Mouse (Mus musculus) CH12.LX (cell line): ENCODE results near the gene Stx8. TPM values are rescaled to one million over a fixed set of nuclear protein-coding genes. Genes with fewer than 3 reads are reported as not detected.

ENCODE experiments used
- DNase-seq: peaks from one replicate; pipeline ENCODE4 v3.0.0-alpha.2; 2013; ENCODE audit errors: extremely low read depth
- H3K27ac ChIP-seq: 2 replicates; pipeline ENCODE4 v1.5.1; 2012; ENCODE audit warnings: low read depth, mild to moderate bottlenecking, control low read depth, moderate library complexity; ENCODE audit not compliant: insufficient read depth
- H3K27me3 ChIP-seq: replicated peaks from 2 replicates; pipeline ENCODE3; 2012; ENCODE audit warnings: inconsistent platforms
- H3K36me3 ChIP-seq, 2 experiments: replicated peaks in 1 of 2; 2 replicates each; pipeline versions ENCODE3 to v1.6.1; 2012; ENCODE audit warnings: inconsistent platforms in 1 of 2, low read length in 1 of 2, mild to moderate bottlenecking in 1 of 2, mixed read lengths in 1 of 2, moderate library complexity in 1 of 2; ENCODE audit not compliant: control insufficient read depth in 1 of 2, insufficient read depth in 1 of 2
- H3K4me1 ChIP-seq, 2 experiments: 2 replicates each; pipeline ENCODE4 v1.6.1; 2012; ENCODE audit warnings: inconsistent platforms in 1 of 2, moderate library complexity in 1 of 2; ENCODE audit not compliant: insufficient read depth in 2 of 2, control insufficient read depth in 1 of 2
- H3K4me2 ChIP-seq: 2 replicates; pipeline ENCODE4 v1.6.1; 2012; ENCODE audit warnings: low read depth, mild to moderate bottlenecking, control low read depth; ENCODE audit not compliant: poor library complexity, insufficient read depth, severe bottlenecking
- H3K4me3 ChIP-seq, 3 experiments: fragments of 150-350 bp in 1 of 3; sonication (generic) in 1 of 3; replicated peaks in 1 of 3; 2 replicates each; pipeline versions ENCODE3 to v1.5.1; 2011 to 2012; ENCODE audit warnings: low read depth in 2 of 3, low read length in 2 of 3, mild to moderate bottlenecking in 2 of 3, moderate library complexity in 2 of 3, control low read depth in 1 of 3, improper control_type of control experiment in 1 of 3, inconsistent platforms in 1 of 3, mixed read lengths in 1 of 3; ENCODE audit not compliant: poor library complexity in 1 of 3
- H3K79me2 ChIP-seq: replicated peaks from 2 replicates; pipeline ENCODE4 v1.6.1; 2012; ENCODE audit warnings: mild to moderate bottlenecking, moderate library complexity; ENCODE audit not compliant: control insufficient read depth, poor library complexity, insufficient read depth, severe bottlenecking; ENCODE audit errors: extremely low read depth
- H3K9ac ChIP-seq: 2 replicates; pipeline ENCODE4 v1.6.1; 2012; ENCODE audit warnings: low read depth, mild to moderate bottlenecking, control low read depth, moderate library complexity; ENCODE audit not compliant: insufficient read depth
- H3K9me3 ChIP-seq: replicated peaks from 2 replicates; pipeline ENCODE3; 2012; ENCODE audit warnings: low read length, inconsistent platforms, mixed read lengths
- BHLHE40 ChIP-seq: IDR thresholded peaks from 2 replicates; pipeline ENCODE4 v1.6.1; 2011; ENCODE audit warnings: mild to moderate bottlenecking, low read depth, low read length, improper control_type of control experiment
- CHD1 ChIP-seq: IDR thresholded peaks from 2 replicates; pipeline ENCODE4 v1.6.1; 2012; ENCODE audit warnings: low read depth, low read length, improper control_type of control experiment, inconsistent platforms
- CHD2 ChIP-seq: IDR thresholded peaks from 2 replicates; pipeline ENCODE4 v1.6.1; 2011; ENCODE audit warnings: low read length, improper control_type of control experiment
- CTCF ChIP-seq, 2 experiments: IDR thresholded peaks in 1 of 2; conservative IDR thresholded peaks in 1 of 2; 2 replicates each; pipeline ENCODE4 v1.5.1; 2011 to 2012; ENCODE audit warnings: low read depth in 2 of 2, low read length in 2 of 2, improper control_type of control experiment in 1 of 2, inconsistent platforms in 1 of 2, mild to moderate bottlenecking in 1 of 2, moderate library complexity in 1 of 2
- ELF1 ChIP-seq: IDR thresholded peaks from 2 replicates; pipeline ENCODE4 v1.6.1; 2014; ENCODE audit warnings: low read depth, mild to moderate bottlenecking, inconsistent platforms, low read length, improper control_type of control experiment
- EP300 ChIP-seq: IDR thresholded peaks from 2 replicates; pipeline ENCODE4 v1.6.1; 2011; ENCODE audit warnings: low read length, improper control_type of control experiment
- GABPA ChIP-seq: IDR thresholded peaks from 2 replicates; pipeline ENCODE4 v1.6.1; 2012; ENCODE audit warnings: low read depth, low read length, improper control_type of control experiment, inconsistent platforms; ENCODE audit not compliant: insufficient replicate concordance
- IRF4 ChIP-seq: IDR thresholded peaks from 2 replicates; pipeline ENCODE4 v1.6.1; 2014; ENCODE audit warnings: low read depth, mild to moderate bottlenecking, inconsistent platforms, low read length, improper control_type of control experiment
- JUN ChIP-seq: IDR thresholded peaks from 2 replicates; pipeline ENCODE4 v1.6.1; 2011; ENCODE audit warnings: low read depth, mild to moderate bottlenecking, low read length, improper control_type of control experiment, moderate library complexity; ENCODE audit not compliant: insufficient read depth
- JUND ChIP-seq: conservative IDR thresholded peaks from 2 replicates; pipeline ENCODE4 v1.6.1; 2011; ENCODE audit warnings: low read depth, low read length, improper control_type of control experiment
- MAFK ChIP-seq: IDR thresholded peaks from 2 replicates; pipeline ENCODE4 v1.6.1; 2011; ENCODE audit warnings: low read length, improper control_type of control experiment; ENCODE audit not compliant: insufficient replicate concordance
- MAZ ChIP-seq: IDR thresholded peaks from 2 replicates; pipeline ENCODE4 v1.6.1; 2012; ENCODE audit warnings: low read depth, mild to moderate bottlenecking, inconsistent platforms, low read length, improper control_type of control experiment, moderate library complexity
- MXI1 ChIP-seq: IDR thresholded peaks from 2 replicates; pipeline ENCODE4 v1.6.1; 2011; ENCODE audit warnings: mild to moderate bottlenecking, low read depth, low read length, improper control_type of control experiment
- MYC ChIP-seq: IDR thresholded peaks from 2 replicates; pipeline ENCODE4 v1.6.1; 2011; ENCODE audit warnings: low read depth, mild to moderate bottlenecking, improper control_type of control experiment, low read length
- NELFE ChIP-seq: IDR thresholded peaks from 2 replicates; pipeline ENCODE4 v1.6.1; 2011; ENCODE audit warnings: low read depth, low read length, improper control_type of control experiment
- PAX5 ChIP-seq: IDR thresholded peaks from 2 replicates; pipeline ENCODE4 v1.6.1; 2012; ENCODE audit warnings: low read length, inconsistent platforms, mixed read lengths
- POLR2A ChIP-seq: IDR thresholded peaks from 2 replicates; pipeline ENCODE4 v1.6.1; 2011; ENCODE audit warnings: low read depth, mild to moderate bottlenecking, improper control_type of control experiment, low read length
- RAD21 ChIP-seq: IDR thresholded peaks from 2 replicates; pipeline ENCODE4 v1.6.1; 2011; ENCODE audit warnings: low read depth, mild to moderate bottlenecking, low read length, improper control_type of control experiment, moderate library complexity
- RCOR1 ChIP-seq: conservative IDR thresholded peaks from 2 replicates; pipeline ENCODE4 v1.6.1; 2012; ENCODE audit warnings: low read depth, mild to moderate bottlenecking, inconsistent platforms, low read length, improper control_type of control experiment
- SIN3A ChIP-seq: IDR thresholded peaks from 2 replicates; pipeline ENCODE4 v1.6.1; 2012; ENCODE audit warnings: low read length, improper control_type of control experiment, inconsistent platforms
- SMC3 ChIP-seq: IDR thresholded peaks from 2 replicates; pipeline ENCODE4 v1.6.1; 2011; ENCODE audit warnings: low read depth, low read length, improper control_type of control experiment
- TBP ChIP-seq: conservative IDR thresholded peaks from 2 replicates; pipeline ENCODE4 v1.6.1; 2011; ENCODE audit warnings: low read depth, low read length, improper control_type of control experiment
- TCF12 ChIP-seq: IDR thresholded peaks from 2 replicates; pipeline ENCODE4 v1.6.1; 2014; ENCODE audit warnings: low read depth, mild to moderate bottlenecking, inconsistent platforms, low read length, improper control_type of control experiment
- UBTF ChIP-seq: IDR thresholded peaks from 2 replicates; pipeline ENCODE4 v1.6.1; 2012; ENCODE audit warnings: low read depth, mild to moderate bottlenecking, inconsistent platforms, low read length, improper control_type of control experiment, moderate library complexity
- USF1 ChIP-seq: IDR thresholded peaks from 2 replicates; pipeline ENCODE4 v1.6.1; 2014; ENCODE audit warnings: low read depth, mild to moderate bottlenecking, inconsistent platforms, low read length, improper control_type of control experiment
- USF2 ChIP-seq: conservative IDR thresholded peaks from 2 replicates; pipeline ENCODE4 v1.6.1; 2011; ENCODE audit warnings: low read depth, low read length, improper control_type of control experiment
- ZC3H11A ChIP-seq: IDR thresholded peaks from 2 replicates; pipeline ENCODE4 v1.6.1; 2012; ENCODE audit warnings: low read depth, mild to moderate bottlenecking, inconsistent platforms, low read length, improper control_type of control experiment
- ZKSCAN1 ChIP-seq: IDR thresholded peaks from 2 replicates; pipeline ENCODE4 v1.6.1; 2012; ENCODE audit warnings: low read depth, inconsistent platforms, low read length, improper control_type of control experiment, borderline replicate concordance
- ZNF384 ChIP-seq: IDR thresholded peaks from 2 replicates; pipeline ENCODE4 v1.6.1; 2012; ENCODE audit warnings: low read depth, low read length, improper control_type of control experiment, inconsistent platforms
- dilution Hi-C: fragments of 300-500 bp; cut with MboI; formaldehyde crosslinking; loops from 2 replicates; pipeline ENCODE4 v1.14.3; 2020; ENCODE audit warnings: low sequenced_read_pairs; ENCODE audit not compliant: extremely low pct_unique_long_range_greater_than_20kb, extremely low pct_ligation_motif_present
- in situ Hi-C: fragments of 300-500 bp; cut with MboI; formaldehyde crosslinking; loops from 3 replicates; pipeline ENCODE4 v1.14.3; 2019; ENCODE audit warnings: low sequenced_read_pairs, low pct_ligation_motif_present, low pct_unique_long_range_greater_than_20kb, mixed read lengths
- polyA plus RNA-seq: library from polyadenylated mRNA; unstranded; fragments of >175 nt; gene quantifications from 2 replicates; pipeline ENCODE4 v1.2.1, GENCODE M21; 2012; ENCODE audit warnings: low read depth; ENCODE audit not compliant: insufficient read length
- total RNA-seq, 2 experiments: library from RNA; depleted of rRNA; stranded (reverse); fragments of 300-350 nt in 1 of 2; fragments of >200 nt in 1 of 2; gene quantifications; 2 replicates each; pipeline ENCODE4 v1.2.3; 2012 to 2014

Gene Stx8
- total and polyA plus RNA-seq, 3 experiments: 31.8 to 57.9 (median 35.2) TPM

GRCm38 (mm10) chr11:67973225-67973624, 7.2 kb downstream of the Stx8 start:
- Histone ChIP-seq H3K9me3 (no peaks in the 10 kb centered on the region), H3K36me3 (peaks cover 38 to 78% of the 10 kb centered on the region in 2 experiments), H3K4me3 (no peak overlapping the region), H3K27me3 (no peaks in the 10 kb centered on the region), H3K9ac (no peak overlapping the region), H3K27ac (no peak overlapping the region), H3K79me2 (0 out of 2 replicates have a peak, but pooled peaks cover 2% of the 10 kb centered on the region), H3K4me2 (no peak overlapping the region), H3K4me1 (peaks cover 0 to 13% of the 10 kb centered on the region in 2 experiments; a peak in 2 of 4 replicates)
- dilution Hi-C loops (no loop called here), in situ Hi-C loops (no loop called here)
- TF ChIP-seq POLR2A (no peak), CHD2 (no peak), RAD21 (no peak), EP300 (no peak), USF1 (no peak), MAFK (no peak), CHD1 (no peak), USF2 (no peak), MXI1 (no peak), ZKSCAN1 (no peak), UBTF (no peak), IRF4 (no peak), ZC3H11A (no peak), JUND (no peak), ZNF384 (no peak), RCOR1 (no peak)
- DNase-seq: no peak

- Histone ChIP-seq H3K36me3 (peaks cover 37 to 79% of the 10 kb centered on the region in 2 experiments), H3K4me2 (no peak overlapping the region), H3K27ac (no peak overlapping the region), H3K4me3 (no peak overlapping the region), H3K9me3 (no peaks in the 10 kb centered on the region), H3K27me3 (no peaks in the 10 kb centered on the region), H3K9ac (no peak overlapping the region), H3K79me2 (no peaks in the 10 kb centered on the region), H3K4me1 (0 out of 4 replicates have a peak, but pooled peaks cover 0 to 2% of the 10 kb centered on the region in 2 experiments)
- TF ChIP-seq ELF1 (no peak), IRF4 (no peak), MYC (no peak), ZKSCAN1 (no peak), MAFK (no peak), MXI1 (no peak), TCF12 (no peak), MAZ (peak; percentile 96), RCOR1 (no peak), NELFE (no peak), GABPA (no peak), SIN3A (no peak), JUN (no peak), CTCF (conservative IDR thresholded peaks at IDR 0.05 in 1 of 2, IDR thresholded peaks at IDR 0.05 in 1 of 2; ENCODE audit: low read depth in 2 of 2, low read length in 2 of 2) (peak in 1 of 2 experiments; percentile 67; a peak in 2 of 4 replicates), USF1 (no peak), EP300 (no peak), ZNF384 (peak; percentile 100), RAD21 (peak; percentile 61), BHLHE40 (no peak), JUND (no peak), TBP (no peak), PAX5 (no peak), SMC3 (peak; percentile 33; the same call in 1 of the 2 replicates)
- peak; percentile 56 for DNase-seq
- in situ Hi-C loops (no loop called here), dilution Hi-C loops (no loop called here)
These were observed 9.3 kb downstream of the Stx8 start for GRCm38 (mm10) chr11:67975252-67975651.
